Mouse (Mus musculus) erythroblast, embryonic 14.5 days (primary cell): ENCODE measurements at regions not wholly inside any gene's neighbourhood (a gene's known extent, or its start where the extent isn't known, plus 50 kb on each side); places are given as distances from the start of the nearest gene placed in this dataset.

ENCODE experiments used
- H3K27me3 ChIP-seq: 2 replicates; pipeline ENCODE4 v1.6.1; 2012; ENCODE audit warnings: inconsistent platforms; ENCODE audit not compliant: control insufficient read depth
- H3K36me3 ChIP-seq: 2 replicates; pipeline ENCODE4 v1.6.1; 2012; ENCODE audit warnings: mild to moderate bottlenecking, inconsistent platforms; ENCODE audit not compliant: control insufficient read depth
- H3K4me1 ChIP-seq: 2 replicates; pipeline ENCODE4 v1.6.1; 2012; ENCODE audit warnings: inconsistent platforms; ENCODE audit not compliant: control insufficient read depth
- H3K4me3 ChIP-seq: replicated peaks from 2 replicates; pipeline ENCODE3; 2012; ENCODE audit warnings: moderate library complexity, mild to moderate bottlenecking, inconsistent platforms
- H3K9me3 ChIP-seq: 2 replicates; pipeline ENCODE4 v1.6.1; 2012; ENCODE audit warnings: low read length, inconsistent platforms, mixed read lengths; ENCODE audit not compliant: control insufficient read depth
- GATA1 ChIP-seq: IDR thresholded peaks from 2 replicates; pipeline ENCODE4 v1.6.1; 2012; ENCODE audit warnings: low read length, inconsistent platforms, mixed read lengths
- TAL1 ChIP-seq: IDR thresholded peaks from 3 replicates; pipeline ENCODE4 v1.6.1; 2012; ENCODE audit warnings: low read length, inconsistent platforms, mixed read lengths

GRCm38 (mm10) chr10:98660747-98661146 is 253.5 kb upstream of the Atp2b1 start:
- Histone ChIP-seq H3K4me1 (no peaks in the 10 kb centered on the region), H3K9me3 (no peaks in the 10 kb centered on the region), H3K4me3 (no peak overlapping the region), H3K27me3 (no peaks in the 10 kb centered on the region), H3K36me3 (no peaks in the 10 kb centered on the region)
- TF ChIP-seq GATA1 (no peak), TAL1 (no peak)

DNA sequence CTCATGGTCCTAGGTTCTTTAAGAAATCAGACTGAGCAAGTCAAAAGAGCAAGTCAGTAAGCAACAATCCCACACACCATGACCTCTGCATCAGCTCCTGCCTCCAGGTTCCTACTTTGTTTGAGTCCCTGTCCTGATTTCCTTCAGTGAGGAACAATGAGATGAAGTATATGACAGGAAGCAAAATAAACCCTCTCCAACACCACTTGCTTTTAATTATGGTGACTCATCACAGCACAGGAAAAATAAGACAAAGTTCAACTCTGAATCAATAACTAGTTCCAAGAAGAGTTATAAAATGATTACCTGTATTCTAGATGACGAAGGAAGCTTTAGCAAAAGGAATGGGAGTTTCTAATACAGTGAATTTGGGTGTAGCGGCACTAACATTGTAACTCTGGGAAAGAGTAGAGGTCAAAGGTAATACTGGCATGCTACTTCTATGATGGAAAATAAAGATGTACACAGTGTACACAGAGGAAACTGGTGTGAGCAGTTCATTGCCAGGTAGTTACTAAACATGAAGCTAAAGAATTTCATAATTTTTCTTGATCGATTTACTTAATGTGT is 248.2 kb upstream of the Atp2b1 start:
- Histone ChIP-seq H3K27me3 (no peaks in the 10 kb centered on the region), H3K4me1 (no peaks in the 10 kb centered on the region), H3K36me3 (no peaks in the 10 kb centered on the region), H3K9me3 (no peaks in the 10 kb centered on the region), H3K4me3 (no peak overlapping the region)
- TF ChIP-seq TAL1 (no peak), GATA1 (no peak)

DNA sequence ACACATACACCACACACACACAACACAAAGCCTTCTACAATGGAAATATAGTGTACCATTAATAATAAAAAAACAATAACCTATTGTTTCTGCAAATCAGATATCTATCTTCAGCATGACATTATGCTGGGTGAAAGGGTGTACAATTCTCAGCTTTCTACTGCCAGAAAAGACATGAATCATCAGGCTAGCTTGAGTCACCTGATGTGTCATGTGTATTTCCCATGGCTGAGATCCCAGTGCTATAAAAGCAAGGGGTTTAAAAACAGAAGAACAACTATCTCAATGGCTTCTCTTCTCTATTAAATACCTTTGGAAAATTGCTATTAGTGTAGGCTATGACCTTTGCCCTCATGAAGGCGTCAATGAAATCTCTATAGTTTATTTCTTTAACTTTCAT is 246.5 kb upstream of the Atp2b1 start:
- TF ChIP-seq TAL1 (no peak), GATA1 (no peak)
- H3K9me3 ChIP-seq: no peaks in the 10 kb centered on the region
- H3K36me3 ChIP-seq: no peaks in the 10 kb centered on the region
- H3K4me1 ChIP-seq: no peaks in the 10 kb centered on the region
- H3K4me3 ChIP-seq: no peak overlapping the region
- no peaks in the 10 kb centered on the region for H3K27me3 ChIP-seq

GRCm38 (mm10) chr10:98674131-98674530 is 240.1 kb upstream of the Atp2b1 start:
- H3K4me3 ChIP-seq: no peak overlapping the region
- TF ChIP-seq TAL1: no peak
- no peak for TF ChIP-seq GATA1
- H3K4me1 ChIP-seq: no peaks in the 10 kb centered on the region
- H3K36me3 ChIP-seq: no peaks in the 10 kb centered on the region
- H3K27me3 ChIP-seq: no peaks in the 10 kb centered on the region
- H3K9me3 ChIP-seq: no peaks in the 10 kb centered on the region

- H3K4me3 ChIP-seq: no peak overlapping the region
- H3K9me3 ChIP-seq: no peaks in the 10 kb centered on the region
- H3K4me1 ChIP-seq: no peaks in the 10 kb centered on the region
- no peaks in the 10 kb centered on the region for H3K36me3 ChIP-seq
- H3K27me3 ChIP-seq: no peaks in the 10 kb centered on the region
- TF ChIP-seq GATA1 (no peak), TAL1 (no peak)
Observed at GRCm38 (mm10) chr10:98676907-98677306, 237.3 kb upstream of the Atp2b1 start.

- no peaks in the 10 kb centered on the region for H3K36me3 ChIP-seq
- no peaks in the 10 kb centered on the region for H3K27me3 ChIP-seq
- TF ChIP-seq TAL1 (no peak), GATA1 (no peak)
- H3K4me3 ChIP-seq: no peak overlapping the region
- no peaks in the 10 kb centered on the region for H3K4me1 ChIP-seq
- no peaks in the 10 kb centered on the region for H3K9me3 ChIP-seq
Observed at GRCm38 (mm10) chr10:98678234-98678633, 236.0 kb upstream of the Atp2b1 start.

DNA sequence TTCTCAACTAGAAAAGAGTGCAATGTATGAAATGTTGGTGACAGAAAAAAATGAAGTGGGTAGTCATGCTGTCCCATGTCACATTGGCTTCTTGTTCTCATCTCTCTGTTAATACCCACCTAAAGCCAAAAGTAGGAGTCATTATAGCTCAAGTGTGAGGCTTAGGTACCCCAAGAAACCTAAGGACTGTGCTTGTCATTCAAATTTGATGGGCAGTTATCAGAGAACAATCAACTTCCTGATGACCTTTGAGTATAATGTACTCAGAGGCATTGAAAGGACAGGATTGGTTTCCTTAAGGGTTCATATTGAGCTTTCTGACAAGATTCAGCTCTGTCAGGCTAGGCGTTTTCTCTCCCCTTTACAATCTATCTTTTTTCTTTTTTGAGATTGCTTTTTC is 231.8 kb upstream of the Atp2b1 start:
- no peaks in the 10 kb centered on the region for H3K9me3 ChIP-seq
- H3K4me3 ChIP-seq: no peak overlapping the region
- H3K36me3 ChIP-seq: no peaks in the 10 kb centered on the region
- no peaks in the 10 kb centered on the region for H3K4me1 ChIP-seq
- H3K27me3 ChIP-seq: 0 out of 2 replicates have a peak, but pooled peaks cover 2% of the 10 kb centered on the region
- no peak for TF ChIP-seq TAL1
- TF ChIP-seq GATA1: no peak

GRCm38 (mm10) chr10:98684195-98684594 is 230.0 kb upstream of the Atp2b1 start:
- no peak overlapping the region for H3K4me3 ChIP-seq
- H3K27me3 ChIP-seq: 0 out of 2 replicates have a peak, but pooled peaks cover 2% of the 10 kb centered on the region
- TF ChIP-seq GATA1 (no peak), TAL1 (no peak)
- no peaks in the 10 kb centered on the region for H3K4me1 ChIP-seq
- H3K9me3 ChIP-seq: no peaks in the 10 kb centered on the region
- no peaks in the 10 kb centered on the region for H3K36me3 ChIP-seq

- Histone ChIP-seq H3K4me1 (no peaks in the 10 kb centered on the region), H3K9me3 (no peaks in the 10 kb centered on the region), H3K27me3 (0 out of 2 replicates have a peak, but pooled peaks cover 2% of the 10 kb centered on the region), H3K4me3 (no peak overlapping the region), H3K36me3 (no peaks in the 10 kb centered on the region)
- no peak for TF ChIP-seq TAL1
- TF ChIP-seq GATA1: no peak
Observed at GRCm38 (mm10) chr10:98684707-98685106, 229.5 kb upstream of the Atp2b1 start.

DNA sequence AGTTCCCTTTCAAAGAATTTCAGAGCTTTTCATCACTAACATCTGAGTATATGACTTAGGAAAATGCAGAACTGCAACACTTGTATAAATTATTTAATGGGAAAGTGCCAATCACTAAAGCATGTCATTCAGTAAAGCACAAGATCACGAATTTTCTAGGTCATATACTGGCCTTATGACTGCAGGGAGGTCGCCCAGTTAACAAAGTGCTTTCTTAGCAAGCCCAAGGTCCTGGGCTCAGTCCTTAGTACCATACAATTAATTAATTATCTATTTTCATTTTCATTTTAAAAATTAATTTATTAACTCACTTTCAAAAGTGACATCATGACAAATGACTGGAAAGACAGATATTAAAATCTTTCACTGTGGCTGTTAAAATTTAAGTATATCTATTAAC is 228.5 kb upstream of the Atp2b1 start:
- H3K4me3 ChIP-seq: no peak overlapping the region
- 0 out of 2 replicates have a peak, but pooled peaks cover 2% of the 10 kb centered on the region for H3K27me3 ChIP-seq
- no peaks in the 10 kb centered on the region for H3K36me3 ChIP-seq
- no peaks in the 10 kb centered on the region for H3K4me1 ChIP-seq
- no peaks in the 10 kb centered on the region for H3K9me3 ChIP-seq
- TF ChIP-seq GATA1: no peak
- TF ChIP-seq TAL1: no peak
